Mouse (Mus musculus) kidney, postnatal 10 days (tissue): Measurements from ENCODE around the gene St6galnac4.

Source experiments
- DNase-seq: peaks from one replicate; pipeline ENCODE4 v3.0.0; 2021; ENCODE audit warnings: mixed read lengths

St6galnac4 gene

DNA sequence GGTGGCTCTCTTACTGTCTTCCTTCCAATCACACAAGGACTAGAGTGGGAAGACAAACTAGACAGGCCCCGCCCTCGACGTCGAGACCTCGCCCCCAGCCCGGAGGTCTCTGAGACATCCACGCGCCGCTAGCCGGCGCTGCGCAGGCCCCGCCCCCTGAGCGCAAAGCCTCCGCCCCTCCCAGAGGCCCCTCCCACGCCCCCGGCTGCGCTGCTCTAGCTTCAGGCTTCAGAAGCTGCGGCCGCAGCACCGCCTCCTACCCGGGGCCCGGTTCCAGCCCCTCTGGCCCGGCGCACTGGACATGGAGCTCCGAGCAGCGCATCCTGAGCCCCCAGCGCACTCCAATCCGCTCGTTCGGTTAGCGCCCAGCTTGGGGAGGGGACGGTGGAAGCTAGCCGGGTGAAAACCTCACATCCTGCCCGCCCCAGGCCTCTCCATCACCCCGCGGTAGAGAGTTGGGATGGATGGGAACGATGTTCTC, at the start of gene St6galnac4:
TSS of gene St6galnac4 (plus strand) at position 225 of the 481 bp plus-strand sequence.
- peak; percentile 96 for DNase-seq

DNA sequence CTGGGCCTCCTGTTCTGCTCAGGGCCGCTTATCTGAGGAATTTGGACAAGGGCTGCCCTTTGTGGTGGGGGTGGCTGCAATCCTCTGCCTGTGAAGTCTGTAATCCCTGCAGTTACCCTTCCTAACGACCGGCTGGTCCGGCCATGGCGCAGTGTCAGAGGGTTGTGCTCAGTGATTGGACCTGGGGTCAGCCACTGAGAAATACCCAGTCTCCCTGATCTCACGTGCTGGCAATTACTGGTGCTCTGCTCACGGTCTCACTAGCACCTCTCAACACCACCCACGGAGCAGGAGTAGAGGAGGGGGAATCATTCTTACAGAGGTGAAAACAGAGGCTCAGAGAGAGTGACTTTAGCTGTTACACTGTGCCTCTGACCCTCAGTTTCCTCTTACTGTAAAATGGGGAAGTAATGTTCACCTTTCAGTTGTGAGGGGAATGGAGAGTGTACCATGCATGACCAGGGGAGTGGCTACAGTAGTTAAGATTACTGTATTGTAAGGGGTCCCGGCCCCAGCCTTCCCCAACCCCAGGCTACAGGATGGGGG, 49.5 kb upstream of the St6galnac4 start:
- DNase-seq: peak; percentile 53

DNA sequence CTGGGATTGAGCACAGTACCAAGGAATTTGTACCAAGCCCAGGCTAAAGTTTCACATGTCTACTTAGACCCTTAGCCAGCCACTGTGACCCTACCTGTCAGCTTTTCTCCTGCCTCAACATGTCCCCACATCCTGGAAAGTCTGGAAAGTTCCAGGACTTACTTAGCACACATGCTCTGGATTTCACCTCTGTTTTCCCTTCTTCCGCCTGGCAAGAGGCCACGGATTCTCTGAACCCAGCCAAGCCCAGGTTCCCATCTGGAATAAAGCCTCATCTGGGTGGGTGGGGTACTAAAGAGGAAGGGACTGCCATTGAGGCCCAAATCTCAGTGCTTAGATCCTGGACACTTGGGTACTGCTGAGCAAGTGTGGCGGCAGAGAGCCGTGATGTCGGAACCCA, 49.0 kb upstream of the St6galnac4 start:
- peak; percentile 67 for DNase-seq

DNA sequence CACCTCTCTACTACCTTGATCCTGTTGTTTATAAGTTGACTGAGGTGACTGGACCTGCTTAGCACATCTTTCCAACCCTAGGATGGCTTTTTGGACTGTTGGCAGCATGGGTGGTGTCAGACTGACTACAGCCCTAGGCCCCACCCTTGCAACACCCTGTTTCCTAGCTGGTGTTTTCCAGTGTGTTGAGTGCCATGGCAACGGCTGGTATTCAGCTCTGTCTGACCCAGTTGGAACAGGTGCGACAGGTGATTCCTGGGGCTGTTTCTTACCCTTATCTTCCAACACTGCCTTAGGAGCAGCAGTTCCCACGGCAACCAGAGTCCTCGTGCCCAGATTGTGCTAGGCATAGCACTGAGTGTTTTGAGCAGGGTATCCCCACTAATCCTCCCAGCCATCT, 48.4 kb upstream of the St6galnac4 start:
- DNase-seq: peak; percentile 37

DNA sequence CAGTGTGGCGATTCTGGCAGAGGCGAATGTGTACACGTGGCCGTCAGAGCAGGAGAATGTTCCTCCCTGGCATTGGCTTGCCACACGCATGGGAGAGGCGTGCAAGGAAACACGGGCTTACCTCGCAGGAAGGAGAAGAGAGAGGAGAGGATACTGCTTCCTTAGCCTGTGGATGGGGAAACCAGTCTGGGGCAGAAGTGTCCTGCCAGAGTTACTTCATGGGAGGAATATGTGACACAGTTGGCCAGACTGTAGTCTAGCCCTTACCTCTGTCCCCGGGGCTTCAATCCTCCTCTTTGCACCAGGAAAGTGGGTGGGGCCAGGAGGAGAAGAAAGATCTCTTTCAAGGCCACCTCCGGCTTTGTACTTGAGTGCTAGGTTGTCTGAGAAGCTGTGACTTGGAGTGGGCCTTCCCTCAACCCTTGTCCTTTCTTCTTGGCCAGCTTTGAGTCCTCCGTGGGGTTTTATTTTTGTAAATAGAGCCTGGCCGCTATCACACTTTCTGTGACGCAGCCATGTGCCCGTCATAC, 47.4 kb upstream of the St6galnac4 start:
- no peak for DNase-seq

DNA sequence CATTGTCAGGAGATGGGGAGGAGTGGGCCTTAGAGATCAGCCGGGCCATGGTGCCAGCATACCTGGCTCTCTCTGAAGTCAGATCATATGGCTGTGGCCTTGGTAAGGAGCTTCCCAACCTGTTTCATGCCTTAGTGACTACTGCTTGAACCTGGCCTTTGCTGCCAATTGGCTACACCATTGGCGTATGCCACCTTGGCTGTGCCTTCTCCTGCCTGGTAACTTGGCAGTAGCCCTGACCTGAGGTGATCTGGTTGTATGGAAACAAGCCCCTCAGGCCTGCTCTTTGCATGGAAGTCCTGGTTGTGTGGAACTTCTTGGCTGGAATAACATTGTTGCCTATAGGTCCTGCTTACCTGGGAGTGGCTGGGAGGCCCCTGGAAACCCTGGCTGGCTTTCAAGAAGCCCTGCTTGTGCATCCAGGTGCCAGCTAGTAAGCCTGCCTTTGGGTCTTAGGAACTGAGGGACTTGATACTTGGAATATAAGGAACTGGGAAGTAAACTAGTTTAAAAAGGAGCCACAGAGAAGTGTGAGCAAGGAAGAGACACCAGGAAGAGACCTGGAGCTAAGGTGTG, 45.5 kb upstream of the St6galnac4 start:
- no peak for DNase-seq

DNA sequence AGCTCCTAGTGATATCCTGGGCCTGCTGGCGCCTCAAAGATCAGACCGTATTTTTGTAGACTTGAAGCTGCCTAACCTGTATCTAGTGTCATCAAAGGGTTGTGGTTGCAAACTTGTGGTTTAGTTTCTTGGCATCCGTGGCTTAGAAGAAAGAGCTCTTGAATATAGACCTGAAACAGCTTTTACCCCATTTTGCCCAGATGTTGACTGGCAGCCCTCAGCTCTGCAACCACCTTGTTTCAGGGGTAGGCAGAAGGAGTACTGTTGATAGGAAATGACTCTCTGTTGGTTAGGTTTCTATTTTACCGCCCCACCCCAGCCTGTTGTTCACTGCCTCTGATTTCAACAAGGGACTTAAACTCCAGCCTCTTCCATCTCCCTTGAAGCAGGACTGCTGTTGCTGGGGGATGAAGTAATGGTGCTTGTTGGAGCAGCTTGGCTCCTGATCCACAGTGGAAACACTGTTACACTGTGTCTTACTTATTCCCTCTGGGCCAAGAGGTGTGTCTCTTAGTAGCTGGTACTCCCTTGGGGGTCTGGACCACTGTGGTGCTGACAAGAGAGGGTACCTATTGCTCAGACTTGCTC, 44.8 kb upstream of the St6galnac4 start:
- DNase-seq: no peak

DNA sequence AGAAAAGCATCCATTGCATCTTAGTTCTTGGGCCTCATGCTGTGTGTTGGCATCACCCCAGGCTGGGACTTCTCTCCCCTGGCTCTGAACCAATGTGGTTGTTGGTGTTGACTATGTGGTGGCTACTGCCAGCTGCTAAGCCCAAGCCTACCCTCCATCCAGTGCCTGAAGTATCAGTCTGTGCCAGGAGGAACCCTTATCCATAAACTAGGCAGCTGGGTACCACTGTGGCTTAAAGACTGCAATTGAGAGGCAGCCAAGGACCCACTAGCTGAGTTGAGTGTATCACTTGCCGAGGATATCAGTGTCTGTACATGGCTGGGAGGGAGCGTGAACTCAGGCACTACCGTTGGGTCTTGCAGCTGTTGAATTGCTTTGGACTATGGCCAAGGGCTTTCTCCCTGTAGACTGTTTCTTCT, 43.9 kb upstream of the St6galnac4 start:
- DNase-seq: no peak

DNA sequence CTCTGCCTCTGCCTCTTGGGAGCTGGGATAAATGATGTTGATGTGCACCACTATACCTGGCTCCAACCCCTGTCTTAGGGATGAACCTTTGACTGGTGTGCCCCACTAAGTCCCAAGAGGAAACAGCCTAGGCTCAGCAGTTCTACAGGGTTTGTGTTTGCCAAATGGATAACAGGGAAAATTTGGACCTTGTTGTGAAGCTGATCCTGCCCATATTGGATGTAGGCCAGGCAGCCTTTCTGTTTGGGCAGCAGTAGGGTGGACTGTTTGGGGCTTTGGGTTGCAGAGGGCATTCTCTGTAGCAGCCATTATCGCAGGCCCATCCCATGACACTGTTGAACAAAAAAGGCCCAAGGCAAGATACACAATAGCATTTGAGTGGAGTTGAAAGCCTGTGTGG, 39.9 kb upstream of the St6galnac4 start:
- DNase-seq: peak; percentile 19

DNA sequence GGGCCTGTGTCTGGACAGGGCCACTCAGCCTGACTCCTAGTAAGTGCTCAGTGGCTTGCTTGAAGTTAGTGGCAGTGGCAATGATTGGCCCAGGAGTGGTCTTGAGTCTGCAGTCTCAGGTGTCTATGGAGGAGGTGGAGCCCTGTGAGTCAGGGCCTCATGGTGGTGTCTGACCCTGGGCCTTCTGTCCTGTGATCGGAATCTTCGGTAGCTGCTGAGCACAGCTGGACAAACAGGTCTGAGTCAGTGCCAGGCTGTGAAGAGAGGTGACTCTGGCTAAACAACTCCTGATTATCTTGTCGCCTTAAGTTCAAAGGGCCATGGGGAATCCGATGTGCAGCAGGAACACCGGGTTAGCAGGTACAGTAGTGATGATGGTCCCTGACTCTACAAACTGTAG, 39.5 kb upstream of the St6galnac4 start:
- no peak for DNase-seq

DNA sequence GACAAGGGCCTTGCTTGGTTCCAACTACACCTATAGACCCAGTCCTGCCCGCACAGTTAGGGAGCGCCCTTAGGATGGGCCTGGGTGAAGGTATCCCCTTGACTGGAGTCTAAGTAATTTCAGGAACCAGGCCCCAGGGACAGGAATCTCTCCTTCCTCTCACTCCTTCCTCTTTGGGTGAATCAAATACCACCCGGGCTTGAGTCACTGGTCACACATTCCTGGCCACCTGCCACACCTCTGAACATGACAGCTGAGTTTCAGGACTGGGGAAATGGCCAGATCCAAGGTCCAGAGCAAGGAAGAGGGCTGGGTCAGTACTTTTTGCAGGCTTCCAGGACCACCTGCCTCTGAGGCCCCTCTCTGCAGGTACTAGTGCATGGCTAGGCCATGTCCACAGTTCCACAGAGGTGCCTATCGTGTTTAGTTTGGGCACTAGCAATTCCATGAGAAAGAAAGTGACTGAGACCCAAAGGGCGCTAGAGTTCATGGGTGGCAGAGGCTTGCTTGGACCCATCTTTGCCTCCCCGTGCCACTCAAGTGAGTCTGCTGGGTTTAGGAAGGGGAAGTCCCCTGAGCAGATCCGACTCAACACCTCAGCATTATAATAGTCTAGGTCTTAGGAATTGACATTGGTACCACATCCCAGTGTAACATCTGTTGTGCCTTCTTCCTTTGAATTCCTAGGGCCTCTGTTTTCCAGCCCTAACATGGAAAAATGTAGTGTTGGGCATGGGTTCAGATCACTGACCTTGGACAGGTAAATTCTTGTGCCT, 38.7 kb upstream of the St6galnac4 start:
- peak; percentile 66 for DNase-seq

DNA sequence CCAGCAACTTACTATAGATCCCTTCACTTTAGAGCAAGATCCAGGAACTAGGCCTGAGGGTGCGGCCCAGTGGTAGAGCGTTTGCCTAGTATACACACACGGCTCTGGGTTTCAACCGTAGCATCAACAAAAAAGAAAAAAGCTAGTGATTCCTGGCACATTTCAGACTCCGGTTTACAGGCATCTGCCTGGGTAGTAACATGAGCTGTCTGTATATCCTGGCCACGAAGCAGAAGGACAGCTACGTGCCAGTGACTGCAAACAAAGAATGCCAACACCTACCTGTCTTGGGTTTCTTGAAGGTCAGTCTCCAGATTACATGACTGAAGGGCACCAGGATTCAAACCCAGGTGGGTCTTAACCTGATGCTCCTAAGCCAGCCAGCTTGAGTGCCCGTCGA, 37.7 kb upstream of the St6galnac4 start:
- no peak for DNase-seq

DNA sequence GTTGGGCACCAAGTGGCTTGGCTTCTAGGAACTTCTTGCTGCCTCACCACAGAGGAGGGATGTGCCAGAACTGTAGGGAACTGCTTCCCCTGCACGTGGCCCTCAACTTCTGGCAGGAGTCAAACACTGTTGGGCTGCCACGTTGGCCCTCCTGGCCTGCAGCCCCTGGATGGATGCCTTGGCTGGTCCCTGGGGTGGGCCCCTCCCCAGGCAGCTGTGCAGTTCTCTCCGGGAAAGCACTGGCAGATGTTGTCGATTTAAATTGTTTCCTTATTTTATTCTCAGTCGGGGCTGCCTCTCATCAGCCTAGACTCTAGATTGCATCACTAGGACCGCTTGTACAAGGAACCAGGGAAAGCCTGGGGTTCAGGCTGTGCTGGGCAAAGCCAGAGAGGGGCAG, 37.1 kb upstream of the St6galnac4 start:
- peak; percentile 55 for DNase-seq

DNA sequence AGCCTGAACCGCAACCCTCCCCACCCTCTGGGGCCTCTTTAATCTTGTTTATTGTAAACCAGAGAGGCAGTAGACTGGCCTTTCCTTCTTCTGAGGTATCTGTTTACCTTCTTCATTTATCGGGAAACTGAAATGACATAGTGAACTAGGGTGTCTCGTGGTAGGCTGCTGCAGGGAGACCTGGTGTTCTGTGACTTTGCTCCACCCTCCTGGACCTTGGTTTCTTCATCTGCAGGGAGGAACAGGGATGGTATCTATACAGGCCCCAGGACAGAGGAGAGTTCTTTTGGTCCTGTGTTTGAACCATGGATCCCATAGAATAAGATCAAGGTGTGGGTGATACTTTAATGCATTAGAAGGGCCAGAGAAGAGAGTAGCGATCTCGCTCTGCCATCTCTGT, 35.7 kb upstream of the St6galnac4 start:
- no peak for DNase-seq

DNA sequence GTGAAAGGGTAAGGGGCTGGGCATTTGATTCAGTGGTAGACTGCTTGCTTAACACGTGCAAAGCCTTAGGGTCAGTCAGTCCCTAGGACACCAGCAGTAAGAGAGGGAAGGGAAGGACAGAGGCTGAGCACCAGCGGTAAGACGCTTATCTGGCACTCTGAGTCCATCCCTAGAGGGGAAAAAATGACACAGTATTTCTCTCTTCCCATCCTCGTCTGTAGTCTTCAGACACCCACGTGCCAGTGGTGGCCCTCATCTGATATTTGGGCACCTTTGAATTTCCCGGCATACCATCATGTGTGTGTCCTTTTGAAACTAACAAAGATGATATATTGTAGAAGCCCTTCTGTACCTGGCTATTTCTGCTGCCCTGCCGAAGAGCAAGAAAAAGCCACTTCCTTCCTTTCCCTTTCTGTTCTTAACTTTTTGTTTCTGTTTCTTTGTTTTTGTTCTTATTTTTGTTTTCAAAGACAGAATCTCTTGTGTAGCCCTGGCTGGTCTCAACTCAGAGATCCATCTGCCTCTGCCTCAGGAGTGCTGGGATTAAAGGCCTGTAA, 33.2 kb upstream of the St6galnac4 start:
- no peak for DNase-seq

DNA sequence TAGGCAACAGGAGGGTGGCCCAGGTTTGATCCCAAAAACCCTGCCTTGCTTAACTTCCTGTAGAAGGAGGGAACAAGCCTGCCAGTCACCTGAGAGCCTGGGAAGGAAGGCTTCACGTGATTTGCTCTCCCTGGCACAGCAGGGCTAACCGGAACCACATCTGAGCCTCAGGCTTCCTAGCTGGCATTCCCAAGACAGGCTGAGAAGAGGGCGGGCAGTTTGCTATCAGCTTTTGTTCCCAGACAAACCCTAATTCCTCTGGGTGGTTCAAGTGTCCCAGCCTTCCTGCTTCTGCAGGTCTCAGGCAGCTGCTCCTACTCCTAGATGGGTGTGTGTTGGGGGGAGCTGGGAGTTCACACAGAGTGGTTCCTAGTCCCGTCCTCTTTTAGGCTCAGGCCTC, 31.4 kb upstream of the St6galnac4 start:
- DNase-seq: peak; percentile 36

DNA sequence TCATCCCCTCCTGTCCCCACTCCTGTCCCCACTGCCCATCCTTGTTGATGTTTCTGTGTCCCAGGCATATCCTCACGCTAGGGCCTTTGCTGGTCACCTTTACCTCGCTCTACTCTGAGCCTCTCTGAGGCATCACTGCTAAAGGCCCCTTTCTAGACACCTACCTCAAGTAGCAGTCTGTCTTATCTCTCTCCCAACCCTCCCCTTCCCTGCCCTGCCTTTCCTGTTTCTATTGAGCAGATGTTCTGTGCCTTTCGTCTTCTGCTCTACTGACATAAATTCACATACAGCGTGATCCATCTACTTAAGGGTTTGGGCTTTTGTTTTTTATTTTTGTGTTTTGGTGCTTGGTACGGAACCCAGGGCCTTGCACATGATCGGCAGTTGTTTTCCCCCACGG, 30.9 kb upstream of the St6galnac4 start:
- no peak for DNase-seq

DNA sequence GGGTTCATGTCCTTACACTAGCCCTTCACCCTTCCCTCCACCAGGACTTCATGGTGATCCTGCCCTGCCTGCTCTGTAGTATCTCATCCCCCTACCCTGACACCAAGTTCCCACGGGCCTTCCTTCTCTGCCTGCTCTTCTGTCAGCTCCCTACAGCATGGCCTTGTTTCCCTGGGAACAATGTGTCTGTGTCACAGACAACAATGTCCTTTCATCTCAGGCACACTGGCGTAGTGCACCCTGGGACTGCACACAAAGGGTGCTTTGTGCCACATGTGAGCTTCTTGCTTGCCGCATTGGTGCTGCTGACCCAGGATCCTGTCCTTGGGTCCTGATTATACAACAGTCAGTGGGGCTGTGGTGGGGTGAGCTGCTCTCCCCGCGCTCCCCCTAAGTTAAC, 27.3 kb upstream of the St6galnac4 start:
- DNase-seq: no peak

DNA sequence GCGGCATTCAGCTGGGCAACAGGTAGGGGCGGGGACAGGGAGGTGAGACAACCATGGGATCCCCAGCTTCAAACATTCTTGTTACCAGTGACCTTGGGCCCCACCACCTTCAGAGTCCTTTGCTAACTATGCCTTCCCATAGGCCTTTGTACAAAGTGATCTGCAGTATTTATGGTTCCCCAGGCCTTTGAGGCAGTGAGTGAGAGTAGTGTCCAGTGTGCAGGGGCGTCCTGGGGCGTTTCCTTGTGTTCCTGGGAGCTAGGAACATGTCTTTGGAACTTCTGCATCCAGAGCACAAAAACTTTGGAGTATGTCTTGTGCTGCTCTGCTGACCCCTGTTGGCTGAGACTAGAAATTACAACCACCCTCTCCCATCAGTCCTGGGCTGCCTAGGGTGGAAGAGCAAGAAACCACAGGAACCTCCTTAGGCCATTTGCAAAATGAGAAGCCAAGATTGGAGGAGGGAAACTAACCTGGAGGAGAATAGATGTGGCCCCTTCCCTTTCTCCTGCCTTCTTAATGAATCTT, 20.3 kb upstream of the St6galnac4 start:
- peak; percentile 82 for DNase-seq

DNA sequence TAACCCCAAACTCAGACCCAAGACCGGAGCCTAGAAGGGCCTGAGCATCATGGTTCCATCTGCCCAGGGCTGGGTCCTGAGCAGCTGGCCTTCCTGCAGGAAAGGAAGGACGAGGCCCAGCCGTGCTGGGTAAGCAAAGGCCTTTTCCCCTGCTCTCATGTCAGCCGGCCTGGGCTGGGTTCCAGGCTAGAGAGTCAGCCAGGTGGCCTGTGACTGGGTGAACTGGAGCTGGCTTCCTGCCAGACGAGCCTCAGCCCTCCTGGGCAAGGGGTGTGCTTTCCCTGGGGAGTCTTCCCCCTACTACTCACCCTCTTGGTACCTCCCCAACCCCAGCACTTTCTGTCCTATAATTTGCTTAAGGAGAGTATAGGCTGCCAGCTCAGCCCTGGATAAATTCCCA, 18.7 kb upstream of the St6galnac4 start:
- DNase-seq: peak; percentile 73

DNA sequence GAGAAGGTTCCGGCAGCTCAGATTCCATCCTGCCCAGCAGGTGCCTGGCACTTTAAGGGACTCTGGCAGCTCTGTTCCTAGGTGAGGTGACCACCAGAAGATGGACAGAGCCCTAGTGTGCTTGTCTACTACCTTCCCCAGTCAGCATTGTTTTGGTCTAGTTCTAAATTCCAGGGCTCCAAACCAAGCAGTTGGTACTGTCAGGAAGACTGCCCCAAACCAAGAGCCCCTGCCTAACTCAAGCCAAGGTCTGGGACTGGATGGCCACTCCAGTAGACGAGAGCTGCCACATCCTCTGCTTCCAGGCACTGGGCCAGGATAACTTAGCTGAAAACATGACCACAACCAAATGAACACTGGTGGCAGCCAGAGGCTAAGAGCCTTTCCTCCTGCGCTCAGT, 18.0 kb upstream of the St6galnac4 start:
- no peak for DNase-seq

DNA sequence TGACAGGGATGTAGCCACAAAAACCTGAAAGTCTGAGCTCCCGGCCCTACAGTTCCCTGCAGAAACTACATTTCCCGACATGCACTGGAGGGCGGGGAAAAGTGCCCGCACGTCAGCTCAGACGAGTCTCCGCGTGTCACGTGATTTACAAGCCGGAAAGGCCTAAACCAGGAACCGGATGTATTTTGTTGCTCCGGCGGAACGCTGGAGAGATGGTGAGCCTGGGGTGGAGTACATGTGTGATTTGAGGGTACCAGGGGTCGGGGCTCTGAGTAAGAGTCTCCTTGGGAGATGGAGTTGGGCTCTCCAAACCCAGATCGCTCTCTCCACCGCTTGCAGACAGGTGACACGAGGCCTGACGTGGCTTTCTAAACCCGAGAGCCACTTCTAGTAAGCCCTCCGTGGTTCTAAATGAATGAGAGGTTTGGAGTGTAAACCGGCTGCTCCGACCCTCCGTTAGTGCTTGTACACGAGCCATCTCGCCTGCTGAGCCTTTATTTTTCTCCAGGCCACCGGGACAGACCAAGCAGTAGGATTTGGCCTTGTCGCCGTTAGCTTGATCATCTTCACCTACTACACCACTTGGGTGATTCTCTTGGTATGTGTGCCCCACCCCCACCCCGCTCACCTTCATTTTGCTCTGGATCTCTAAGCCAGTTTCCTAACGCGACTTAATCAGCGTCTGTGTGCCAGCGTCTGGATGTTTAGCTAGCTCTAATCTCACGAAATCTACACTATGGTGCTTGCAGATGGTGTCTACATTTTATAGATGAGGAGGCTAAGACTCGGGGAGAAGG, 16.0 kb upstream of the St6galnac4 start, which contains the start of gene Dpm2:
TSS of gene Dpm2 (plus strand) at position 161 of the 797 bp plus-strand sequence.
- DNase-seq: peak; percentile 95
